Mouse (Mus musculus): ENCODE results near the gene Cnn3.

GRCm38 (mm10) chr3:121441504-121441903 is 15.2 kb downstream of the Cnn3 start:
- TF ChIP-seq POLR2AphosphoS2 (IDR thresholded peaks at IDR 0.05; ENCODE audit: insufficient read length, low read depth) (peak; percentile 9), TCF3 (IDR thresholded peaks at IDR 0.05; ENCODE audit: insufficient read length, low read depth) (no peak), MYOD1 (IDR thresholded peaks at IDR 0.05; ENCODE audit: control insufficient read depth in 1 of 3, insufficient read length in 2 of 3, low read depth in 2 of 3) (no peak)

Measured in myocyte (in vitro differentiated cells).